Mouse (Mus musculus) brain, adult 2 months (tissue): Measurements from ENCODE around the gene Zfp318.

ENCODE experiments used
- DNase-seq: peaks from one replicate; pipeline ENCODE4 v3.0.0; 2011; ENCODE audit warnings: low read depth, low spot score

Gene Zfp318

GRCm38 (mm10) chr17:46446264-46446663 is 62.7 kb downstream of the Zfp318 start:
- no peak for DNase-seq

GRCm38 (mm10) chr17:46452683-46453082 is 69.2 kb downstream of the Zfp318 start:
- no peak for DNase-seq

GRCm38 (mm10) chr17:46453302-46453948 is 69.9 kb downstream of the Zfp318 start:
- DNase-seq = no peak

GRCm38 (mm10) chr17:46453970-46454411 is 70.5 kb downstream of the Zfp318 start:
- DNase-seq = peak; percentile 38

GRCm38 (mm10) chr17:46454539-46454938 is 71.0 kb downstream of the Zfp318 start:
- no peak for DNase-seq

GRCm38 (mm10) chr17:46455110-46455691 is 71.7 kb downstream of the Zfp318 start:
- no peak for DNase-seq

- peak; percentile 68 for DNase-seq
Measured at GRCm38 (mm10) chr17:46457791-46458190, 74.3 kb downstream of the Zfp318 start.

- no peak for DNase-seq
Measured at GRCm38 (mm10) chr17:46458439-46458838, 74.9 kb downstream of the Zfp318 start.

GRCm38 (mm10) chr17:46460673-46461072 is 77.1 kb downstream of the Zfp318 start:
- no peak for DNase-seq

- DNase-seq = no peak
Measured at GRCm38 (mm10) chr17:46461347-46461746, 77.8 kb downstream of the Zfp318 start.

GRCm38 (mm10) chr17:46462226-46462625 is 78.7 kb downstream of the Zfp318 start:
- DNase-seq = no peak

GRCm38 (mm10) chr17:46467830-46468229 is 84.3 kb downstream of the Zfp318 start:
- DNase-seq = peak; percentile 85
